Mouse (Mus musculus): ENCODE results near the gene Ccdc40.

- TF ChIP-seq CTCF (IDR thresholded peaks at IDR 0.05; ENCODE audit: borderline replicate concordance, insufficient read depth, low read length) (no peak), POLR2A (IDR thresholded peaks at IDR 0.05; ENCODE audit: low read depth, low read length) (no peak)
Observed at GRCm38 (mm10) chr11:119207986-119208385, 20.4 kb upstream of the Ccdc40 start.
